Mouse (Mus musculus) heart, postnatal 10 days (tissue): ENCODE results near the gene Kcnab3. TPM values are rescaled to one million over a fixed set of nuclear protein-coding genes. Genes with fewer than 3 reads are reported as not detected.

ENCODE experiments used
- DNase-seq, 2 experiments: peaks; one replicate each; pipeline ENCODE4 v3.0.0; 2021
- intact Hi-C: fragments of 180-260 bp; cut with DNase I; formaldehyde crosslinking; loops from one replicate; pipeline ENCODE4 v1.15.1; 2025
- total RNA-seq, 2 experiments: library from RNA; stranded (reverse); gene quantifications; 2 replicates each; pipeline ENCODE4 v1.2.3; 2021

The Kcnab3 gene
- total RNA-seq, 2 experiments from 2014 or later, result 0.97 to 1.0 TPM

DNA sequence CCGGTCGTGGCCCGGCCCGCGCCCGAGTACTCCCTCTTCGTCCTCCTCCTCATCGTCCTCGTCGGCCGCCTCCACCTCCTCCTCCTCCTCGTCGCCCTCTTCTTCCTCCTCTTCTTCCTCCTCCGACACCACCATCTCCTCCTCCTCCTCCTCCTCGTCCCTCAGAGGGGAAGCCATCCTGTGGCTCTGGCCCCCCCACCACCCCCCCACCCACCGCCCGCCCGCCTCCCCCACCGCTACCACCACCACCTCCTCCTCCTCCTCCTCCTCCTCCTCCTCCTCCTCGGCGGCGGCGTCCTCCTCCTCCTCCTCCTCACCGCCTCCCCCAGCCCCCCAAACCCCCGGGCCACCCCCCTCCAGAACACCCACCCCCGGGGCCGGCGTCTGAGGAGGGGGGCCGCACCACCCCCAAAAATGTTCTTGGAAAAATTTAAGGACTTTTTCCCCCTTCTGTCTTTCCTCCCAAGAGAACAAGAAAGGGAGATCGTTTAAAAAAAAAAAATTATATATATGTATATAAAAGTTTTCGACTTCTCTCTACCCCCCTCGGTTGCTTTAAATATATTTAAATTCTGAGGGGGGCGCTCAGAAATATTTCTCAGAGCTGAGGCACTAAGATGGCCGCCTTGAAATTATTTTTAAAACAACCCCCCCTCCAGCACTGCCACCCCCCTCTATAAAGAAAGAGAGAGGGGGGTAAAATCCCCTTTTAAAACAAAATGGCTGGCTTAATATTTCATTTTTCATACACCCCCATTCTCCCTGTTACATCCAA lies 43.3 kb downstream of the Kcnab3 start, which contains the start of gene Chd3:
Gene Chd3 (minus strand): TSS at position 192 of the 775 bp plus-strand sequence.
- intact Hi-C loops, result no loop called here
- no peak for DNase-seq

- intact Hi-C loops, result loop anchor here (5.0 kb wide), 1 partner anchor 243 kb away; the partner anchor contains the start of gene Aloxe3
- DNase-seq, result no peak
Observed at GRCm38 (mm10) chr11:69369990-69370816, 44.1 kb downstream of the Kcnab3 start.

DNA sequence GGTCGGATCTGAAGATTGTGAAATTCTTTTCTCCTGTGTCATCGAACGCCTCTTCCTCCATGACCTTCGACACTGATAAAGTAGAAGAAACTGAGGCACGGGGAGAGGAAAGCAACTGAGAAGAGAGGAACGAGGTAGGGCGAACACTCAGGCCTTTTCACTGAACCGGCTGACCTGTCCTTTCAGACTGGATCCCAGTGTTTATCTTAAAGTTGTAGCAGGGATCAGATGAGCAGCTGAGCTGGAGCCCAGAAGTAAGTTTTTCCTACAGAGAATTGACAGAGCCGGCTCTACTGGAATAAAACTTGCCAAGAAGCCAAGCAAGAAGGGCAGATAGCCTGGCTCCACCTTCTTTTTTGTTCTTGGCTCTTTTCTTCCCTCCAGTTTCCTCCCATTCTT lies 44.8 kb downstream of the Kcnab3 start:
- no peak for DNase-seq
- intact Hi-C loops, result loop anchor here (5.0 kb wide), 1 partner anchor 244 kb away; the partner anchor contains the start of gene Aloxe3

GRCm38 (mm10) chr11:69371601-69372000 lies 45.5 kb downstream of the Kcnab3 start:
- intact Hi-C loops, result loop anchor here (5.0 kb wide), 1 partner anchor 244 kb away; the partner anchor contains the start of gene Aloxe3
- DNase-seq, result no peak

DNA sequence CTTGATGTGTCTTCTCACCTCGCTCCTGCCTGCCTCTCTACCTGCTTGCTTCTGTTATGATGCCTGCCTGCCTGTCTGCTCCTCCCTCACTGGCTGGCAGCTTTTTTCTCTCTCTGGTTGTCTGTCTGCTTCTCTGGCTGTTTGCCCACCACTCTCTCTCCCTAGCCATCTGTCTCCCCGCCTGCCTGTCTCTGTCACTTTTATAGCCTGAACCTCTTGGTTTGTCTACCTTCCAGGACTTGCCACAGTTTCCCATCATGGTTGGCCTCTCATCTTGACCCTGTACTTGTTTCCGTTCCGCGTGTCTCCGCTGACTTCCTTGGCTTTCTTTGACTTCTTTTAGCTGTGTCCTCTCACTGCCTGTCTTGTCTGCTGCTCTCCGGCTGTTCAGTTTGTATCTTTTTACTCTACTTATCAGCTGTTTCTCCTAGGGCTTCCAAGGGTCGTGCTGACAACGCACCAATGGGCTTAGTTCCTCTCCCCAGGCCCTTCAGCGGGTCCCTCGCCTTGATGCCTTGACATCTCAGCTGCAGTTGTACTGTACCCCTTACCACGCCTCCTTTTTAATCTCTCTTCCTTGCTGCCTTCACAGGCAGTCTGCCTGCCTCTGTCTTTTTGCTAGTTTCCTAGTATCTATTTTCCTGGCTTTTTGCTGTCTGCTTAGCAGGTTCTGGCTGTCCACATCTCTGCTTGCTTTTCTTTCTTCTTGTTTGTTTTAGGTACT lies 46.2 kb downstream of the Kcnab3 start:
- intact Hi-C loops, result loop anchor here (5.0 kb wide), 1 partner anchor 245 kb away; the partner anchor contains the start of gene Aloxe3
- DNase-seq, result peak; percentile 33 to 34

DNA sequence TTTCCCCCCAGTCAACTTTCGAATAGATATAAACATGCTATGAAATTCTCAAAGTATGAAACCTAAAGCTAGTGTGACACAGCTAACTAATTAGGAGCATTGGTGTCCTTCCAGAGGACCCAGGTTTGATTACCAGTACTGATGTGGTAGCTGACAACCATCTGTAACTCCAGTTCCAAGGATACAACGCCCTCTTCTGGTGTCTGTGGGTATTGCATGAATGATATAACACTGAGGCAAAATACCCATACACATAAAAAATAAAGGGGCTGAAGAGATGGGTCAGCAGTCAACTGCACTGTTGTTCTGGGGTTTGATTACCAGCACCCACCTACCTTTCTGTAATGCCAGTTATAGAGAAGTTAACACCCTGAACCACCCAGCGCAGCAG lies 46.7 kb downstream of the Kcnab3 start:
- DNase-seq, result peak in 1 of 2 experiments; percentile 33
- intact Hi-C loops, result loop anchor here (5.0 kb wide), 1 partner anchor 245 kb away; the partner anchor contains the start of gene Aloxe3

GRCm38 (mm10) chr11:69373223-69373965 lies 47.3 kb downstream of the Kcnab3 start:
- intact Hi-C loops, result loop anchor here (5.0 kb wide), 1 partner anchor 246 kb away; the partner anchor contains the start of gene Aloxe3
- no peak for DNase-seq

DNA sequence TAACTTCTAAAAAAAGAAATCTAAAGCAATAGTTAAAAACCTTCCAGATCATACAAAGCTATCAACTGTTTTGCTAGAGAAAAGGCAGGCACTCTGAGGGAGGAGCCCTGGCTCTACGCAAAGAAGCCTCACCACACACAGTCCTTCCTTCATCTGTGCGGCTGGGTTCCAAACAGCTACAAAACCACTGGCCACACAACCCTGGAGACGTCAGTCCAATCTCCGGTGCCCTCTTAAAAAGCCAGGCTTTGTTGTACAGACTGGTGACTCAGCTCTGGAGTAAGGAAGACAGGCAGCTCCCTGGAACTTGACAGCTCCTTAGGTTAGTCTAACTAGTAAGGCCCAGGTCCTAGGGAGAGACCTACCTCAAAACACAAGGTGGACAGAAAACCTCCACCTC lies 49.6 kb downstream of the Kcnab3 start:
- no peak for DNase-seq

GRCm38 (mm10) chr11:69377766-69378165 lies 51.7 kb downstream of the Kcnab3 start:
- intact Hi-C loops, result no loop called here
- no peak for DNase-seq

More for the DNA sequence above, 49.6 kb downstream of the Kcnab3 start:
- intact Hi-C loops, result no loop called here

DNA sequence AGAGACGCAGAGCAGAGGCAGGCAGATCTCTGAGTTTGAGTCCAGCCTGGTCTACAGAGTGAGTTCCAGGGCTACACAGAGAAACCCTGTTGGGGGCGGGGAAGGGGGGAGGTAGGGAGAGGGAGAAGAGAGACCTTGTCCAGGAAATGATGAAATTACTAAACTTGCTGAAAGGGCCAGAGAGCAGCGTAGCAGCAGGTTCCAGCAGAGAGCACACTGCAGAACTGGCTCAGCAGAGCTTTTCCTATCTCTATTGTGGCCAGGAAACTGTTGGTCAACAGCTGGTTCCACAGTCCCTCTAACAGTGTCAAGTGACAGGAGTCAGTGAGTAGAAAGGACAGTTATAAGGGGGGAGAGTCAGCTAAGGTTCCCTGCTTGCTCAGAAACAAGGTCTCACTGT lies 53.5 kb downstream of the Kcnab3 start:
- no peak for DNase-seq
- intact Hi-C loops, result no loop called here

DNA sequence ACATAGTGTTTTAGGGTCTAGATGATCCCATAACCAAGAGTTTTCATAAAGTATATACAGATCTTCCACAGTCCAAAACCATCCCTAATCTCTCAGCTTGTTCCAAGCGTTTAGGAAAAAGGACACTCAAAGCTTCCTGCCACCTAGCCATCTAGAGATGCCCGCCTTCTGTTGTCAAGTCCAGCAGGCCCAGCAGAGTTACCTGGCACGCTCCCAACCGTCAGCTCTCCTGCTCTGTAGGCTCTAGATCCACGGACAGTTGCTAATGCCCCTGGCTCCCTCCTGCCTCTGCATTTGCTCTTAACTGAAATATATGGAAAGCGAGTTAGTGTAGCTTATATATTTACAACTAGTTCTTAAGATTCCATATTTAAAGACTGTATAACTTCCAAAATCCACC lies 55.3 kb downstream of the Kcnab3 start:
- no peak for DNase-seq
- intact Hi-C loops, result no loop called here

Other genes with a start within 250 kb of the Kcnab3 start
- gene Vamp2, start 237.8 kb upstream of the Kcnab3 start, total RNA-seq, result 10 to 100 TPM; 71.1 to 85.8 TPM
- gene Per1, start 231.0 kb upstream of the Kcnab3 start, total RNA-seq, result 100 to 1,000 TPM in 1 of 2 experiments, 10 to 100 TPM in 1; 61.4 to 101 TPM
- under 1 TPM; 0.17 to 0.34 TPM for gene Hes7, start 205.9 kb upstream of the Kcnab3 start, total RNA-seq
- gene 9130213A22Rik, start 203.7 kb upstream of the Kcnab3 start, total RNA-seq, result under 1 TPM; 0.42 to 0.60 TPM
- not detected for gene Aloxe3, start 200.4 kb upstream of the Kcnab3 start, total RNA-seq
- not detected for gene Alox12b, start 169.3 kb upstream of the Kcnab3 start, total RNA-seq
- 1 to 10 TPM; 2.0 to 2.2 TPM for gene Alox8, start 128.4 kb upstream of the Kcnab3 start, total RNA-seq
- gene Gucy2e, start 89.2 kb upstream of the Kcnab3 start, total RNA-seq, result under 1 TPM; 0.41 to 0.60 TPM
- 1 to 10 TPM; 5.7 to 8.6 TPM for gene Cntrob, start 2.5 kb upstream of the Kcnab3 start, total RNA-seq
- 10 to 100 TPM; 71.8 to 73.7 TPM for gene Trappc1, start 2.3 kb upstream of the Kcnab3 start, total RNA-seq
- 1 to 10 TPM in 1 of 2 experiments, under 1 TPM in 1; 0.89 to 1.7 TPM for gene Rnf227, start 14.2 kb downstream of the Kcnab3 start, total RNA-seq
- 10 to 100 TPM; 62.0 to 66.7 TPM for gene Chd3, start 43.1 kb downstream of the Kcnab3 start, total RNA-seq
- 10 to 100 TPM; 94.1 to 95.0 TPM for gene Naa38, start 69.2 kb downstream of the Kcnab3 start, total RNA-seq
- 10 to 100 TPM; 27.5 to 30.2 TPM for gene Cyb5d1, start 69.4 kb downstream of the Kcnab3 start, total RNA-seq
- gene Tmem88, start 72.0 kb downstream of the Kcnab3 start, total RNA-seq, result 10 to 100 TPM; 53.3 to 54.0 TPM
- gene Kdm6b, start 87.4 kb downstream of the Kcnab3 start, total RNA-seq, result 10 to 100 TPM; 48.3 to 52.2 TPM
- under 1 TPM; 0.02 to 0.10 TPM for gene Dnah2, start 222.9 kb downstream of the Kcnab3 start, total RNA-seq
- 100 to 1,000 TPM in 1 of 2 experiments, 10 to 100 TPM in 1; 97.6 to 115 TPM for gene Efnb3, start 233.9 kb downstream of the Kcnab3 start, total RNA-seq